Mouse (Mus musculus): ENCODE data around the gene Mindy2. TPM values are rescaled to one million over a fixed set of nuclear protein-coding genes. Genes with fewer than 3 reads are reported as not detected.
A peak's percentile ranks its signal among the peaks of the same experiment; 100 is the strongest.
"Not testable (repeated sequence)": the region's sequence is repeated elsewhere in the genome, so short reads cannot be mapped to it uniquely, and the experiment has no call there.

Gene Mindy2
- polyA plus RNA-seq, 1 experiment from 2014 or later = 9.2 TPM

DNA sequence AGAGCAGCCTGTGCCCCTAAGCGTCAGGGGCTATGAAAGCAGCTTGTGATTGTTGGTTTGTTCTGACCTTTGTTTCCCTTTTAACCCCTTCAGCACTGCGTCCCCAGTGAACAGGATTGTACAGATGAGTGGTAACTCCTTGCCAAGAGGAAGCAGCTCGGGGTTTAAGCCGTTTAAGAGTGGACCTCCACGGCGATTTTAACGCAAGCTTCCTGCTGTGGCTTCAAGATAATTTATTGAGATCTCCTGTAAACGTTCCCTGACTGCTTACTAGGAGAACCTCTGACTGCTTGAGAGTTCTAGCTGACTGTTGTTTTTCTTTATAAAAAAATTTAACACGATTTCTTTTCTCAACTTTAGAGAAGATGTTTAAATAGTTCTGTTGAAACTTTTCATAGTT, 65.5 kb downstream of the Mindy2 start:
- no peak overlapping the region for H3K4me3 ChIP-seq
- WGBS = 82% methylated on average over 9 of the region's 9 CpGs
- no peak overlapping the region for H3K27ac ChIP-seq
- no peaks in the 10 kb centered on the region for H3K4me1 ChIP-seq
- no peaks in the 10 kb centered on the region for H3K27me3 ChIP-seq (ENCODE audit: insufficient read depth, poor library complexity, severe bottlenecking)
- H3K36me3 ChIP-seq = peaks cover 92% of the 10 kb centered on the region
- H3K9me3 ChIP-seq = no peaks in the 10 kb centered on the region
- DNase-seq (ENCODE audit: low spot score) = no peak

DNA sequence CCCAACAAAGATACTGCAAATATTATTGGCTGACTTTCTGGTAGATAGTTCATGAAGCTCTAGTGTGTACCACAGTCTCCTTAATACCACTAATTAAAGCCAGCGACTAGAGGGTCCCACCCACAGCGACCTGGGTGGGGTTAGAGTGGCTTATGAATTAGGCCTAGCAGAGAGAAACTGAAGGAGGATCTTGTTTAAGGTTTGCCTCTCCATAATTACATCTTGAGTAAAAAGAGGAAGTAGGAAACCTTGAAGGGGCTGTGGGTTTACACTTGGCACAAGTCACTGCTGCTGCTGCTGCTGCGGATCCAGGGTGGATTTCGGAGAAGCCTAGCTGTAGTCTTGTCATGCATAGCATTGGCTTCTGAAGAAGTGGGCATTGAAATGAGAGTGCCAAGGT, 66.2 kb downstream of the Mindy2 start:
- H3K36me3 ChIP-seq = peaks cover 96% of the 10 kb centered on the region
- WGBS = 95% methylated on average over 4 of the region's 4 CpGs
- H3K9me3 ChIP-seq = no peaks in the 10 kb centered on the region
- H3K4me3 ChIP-seq = no peak overlapping the region
- no peaks in the 10 kb centered on the region for H3K4me1 ChIP-seq
- DNase-seq (ENCODE audit: low spot score) = no peak
- no peaks in the 10 kb centered on the region for H3K27me3 ChIP-seq (ENCODE audit: insufficient read depth, poor library complexity, severe bottlenecking)
- H3K27ac ChIP-seq = no peak overlapping the region

DNA sequence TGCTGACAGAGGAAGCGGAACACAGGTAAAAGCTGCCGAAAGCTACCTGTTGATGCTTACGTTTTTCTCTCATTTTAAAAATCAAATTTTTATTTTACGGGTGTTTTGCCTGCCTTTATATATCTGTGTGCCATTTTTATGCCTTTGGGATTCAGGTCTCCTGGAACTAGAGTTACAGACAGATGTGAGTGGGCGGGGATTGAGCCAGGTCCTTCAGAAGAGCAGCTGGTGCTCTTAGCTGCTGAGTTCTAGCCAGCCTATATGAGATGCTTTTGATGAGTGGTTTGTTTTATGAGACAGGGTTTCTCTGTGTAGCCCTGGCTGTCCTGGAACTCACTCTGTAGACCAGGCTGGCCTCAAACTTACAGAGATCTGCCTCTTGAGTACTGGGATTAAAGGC, 69.8 kb downstream of the Mindy2 start:
- H3K36me3 ChIP-seq = peaks cover 83% of the 10 kb centered on the region
- no peaks in the 10 kb centered on the region for H3K4me1 ChIP-seq
- no peak for DNase-seq (ENCODE audit: low spot score)
- H3K27ac ChIP-seq = no peak overlapping the region
- no peak overlapping the region for H3K4me3 ChIP-seq
- 93% methylated on average over 5 of the region's 5 CpGs for WGBS
- no peaks in the 10 kb centered on the region for H3K9me3 ChIP-seq
- H3K27me3 ChIP-seq (ENCODE audit: insufficient read depth, poor library complexity, severe bottlenecking) = no peaks in the 10 kb centered on the region

DNA sequence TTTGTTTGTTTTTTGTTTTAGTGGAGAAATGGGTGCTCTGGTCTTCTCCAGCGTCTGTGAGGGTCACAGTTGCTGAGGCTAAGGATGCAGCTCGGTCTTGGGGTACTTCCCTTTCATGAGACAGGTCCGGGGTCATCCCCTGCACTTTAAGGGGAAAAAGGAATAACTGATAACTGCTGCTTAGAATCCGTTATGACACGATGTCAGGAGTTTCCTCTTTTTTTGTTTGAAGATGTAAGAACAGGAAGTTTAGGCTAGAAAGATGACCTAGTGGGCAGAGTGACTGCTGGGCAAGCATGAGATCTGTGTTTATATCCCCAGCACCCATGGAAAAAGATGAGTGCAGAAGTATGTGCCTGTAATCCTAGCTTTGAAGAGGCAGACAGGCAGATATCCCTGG, 71.8 kb downstream of the Mindy2 start:
- Histone ChIP-seq H3K4me1 (no peaks in the 10 kb centered on the region), H3K27me3 (ENCODE audit: insufficient read depth, poor library complexity, severe bottlenecking) (no peaks in the 10 kb centered on the region), H3K36me3 (peaks cover 82% of the 10 kb centered on the region), H3K9me3 (no peaks in the 10 kb centered on the region), H3K4me3 (no peak overlapping the region), H3K27ac (no peak overlapping the region)
- 83% methylated on average over 5 of the region's 5 CpGs for WGBS
- no peak for DNase-seq (ENCODE audit: low spot score)

DNA sequence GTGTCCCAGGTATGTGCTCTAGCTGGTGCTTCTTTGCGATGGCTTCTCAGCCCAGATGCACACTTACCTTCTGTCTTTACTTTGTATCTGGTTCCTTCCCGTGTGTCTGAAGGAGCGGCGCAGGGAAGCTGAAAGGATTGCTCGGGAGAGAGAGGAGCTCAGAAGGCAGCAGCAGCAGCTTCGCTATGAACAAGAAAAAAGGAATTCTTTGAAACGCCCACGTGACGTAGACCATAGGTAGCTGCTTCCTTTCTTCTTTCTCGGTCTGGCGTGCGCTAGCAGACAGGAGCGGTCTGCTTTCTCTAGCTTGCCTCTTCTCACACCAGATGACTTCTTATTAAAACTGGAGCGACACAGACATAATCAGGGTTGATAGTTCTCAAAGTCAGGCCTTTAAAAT, 72.3 kb downstream of the Mindy2 start:
- Histone ChIP-seq H3K4me3 (no peak overlapping the region), H3K27ac (no peak overlapping the region), H3K4me1 (no peaks in the 10 kb centered on the region), H3K36me3 (peaks cover 82% of the 10 kb centered on the region), H3K27me3 (ENCODE audit: insufficient read depth, poor library complexity, severe bottlenecking) (no peaks in the 10 kb centered on the region), H3K9me3 (no peaks in the 10 kb centered on the region)
- 92% methylated on average over 14 of the region's 14 CpGs for WGBS
- DNase-seq (ENCODE audit: low spot score) = no peak

DNA sequence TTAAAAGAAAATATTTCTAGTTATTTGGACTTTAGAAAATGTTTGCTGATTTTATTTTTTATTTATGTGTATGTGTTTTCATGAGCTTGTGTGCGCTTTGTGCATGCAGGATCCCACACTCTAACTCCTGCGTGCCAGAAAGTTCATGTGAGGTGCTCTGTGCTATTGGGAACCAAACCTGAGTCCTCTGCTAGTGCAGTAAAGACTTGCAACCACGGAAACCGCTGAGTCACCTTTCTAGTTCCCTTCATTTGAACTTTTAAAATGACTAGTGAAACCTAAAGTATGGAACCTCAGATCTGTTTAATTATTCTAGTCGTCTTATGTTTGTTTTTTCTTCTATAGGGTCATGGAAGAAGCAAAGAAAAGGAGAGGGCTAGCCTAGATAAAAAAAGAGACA, 76.0 kb downstream of the Mindy2 start:
- no peak for DNase-seq (ENCODE audit: low spot score)
- H3K4me1 ChIP-seq = no peaks in the 10 kb centered on the region
- H3K9me3 ChIP-seq = no peaks in the 10 kb centered on the region
- H3K27me3 ChIP-seq (ENCODE audit: insufficient read depth, poor library complexity, severe bottlenecking) = no peaks in the 10 kb centered on the region
- H3K4me3 ChIP-seq = no peak overlapping the region
- 93% methylated on average over 5 of the region's 5 CpGs for WGBS
- H3K36me3 ChIP-seq = peaks cover 66% of the 10 kb centered on the region
- no peak overlapping the region for H3K27ac ChIP-seq

DNA sequence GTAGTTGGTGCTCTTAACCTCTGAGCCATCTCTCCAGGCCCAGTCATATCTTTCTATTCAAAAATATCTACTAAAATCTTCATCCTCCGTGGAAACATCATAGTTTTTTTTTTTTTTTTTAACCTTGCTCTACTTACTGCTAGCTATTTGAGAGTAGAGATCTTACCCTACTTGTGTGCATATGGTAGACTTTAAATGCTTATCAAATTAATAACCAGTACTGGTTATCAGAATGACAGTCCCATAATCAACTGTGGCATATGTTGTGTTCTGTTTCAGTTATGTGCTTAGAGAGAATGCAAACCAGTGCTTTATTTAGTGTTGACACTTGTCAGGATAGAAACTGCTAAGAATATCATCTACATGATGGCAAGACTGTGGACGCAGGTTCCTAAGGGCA, 78.9 kb downstream of the Mindy2 start:
- Histone ChIP-seq H3K36me3 (peaks cover 69% of the 10 kb centered on the region), H3K27me3 (ENCODE audit: insufficient read depth, poor library complexity, severe bottlenecking) (no peaks in the 10 kb centered on the region), H3K4me3 (no peak overlapping the region), H3K9me3 (no peaks in the 10 kb centered on the region), H3K27ac (no peak overlapping the region), H3K4me1 (no peaks in the 10 kb centered on the region)
- no peak for DNase-seq (ENCODE audit: low spot score)
- WGBS = 93% methylated on average over 2 of the region's 2 CpGs

DNA sequence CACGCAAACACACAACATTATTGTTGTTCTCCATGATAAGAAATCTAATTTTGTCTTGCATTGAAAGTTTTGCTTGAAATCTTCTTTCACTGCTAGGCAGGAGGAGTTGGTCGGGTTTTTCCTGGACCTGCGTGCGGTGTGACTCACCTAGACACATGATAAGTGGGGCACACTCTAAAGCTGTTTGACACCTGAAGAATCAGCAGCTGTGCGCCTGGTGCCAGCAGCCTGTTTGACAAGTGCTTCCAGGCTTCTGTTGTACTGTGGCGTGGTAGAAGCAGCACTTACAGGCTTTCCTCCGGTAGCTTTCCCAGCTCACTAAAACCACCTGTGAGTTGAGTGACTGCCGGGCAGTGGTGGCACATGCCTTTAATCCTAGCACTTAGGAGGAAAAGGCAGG, 86.6 kb downstream of the Mindy2 start:
- Histone ChIP-seq H3K27me3 (ENCODE audit: insufficient read depth, poor library complexity, severe bottlenecking) (no peaks in the 10 kb centered on the region), H3K27ac (no peak overlapping the region), H3K36me3 (peaks cover 32% of the 10 kb centered on the region), H3K4me3 (no peak overlapping the region), H3K4me1 (peaks cover 8% of the 10 kb centered on the region; the same call in 1 of the 2 replicates), H3K9me3 (no peaks in the 10 kb centered on the region)
- DNase-seq (ENCODE audit: low spot score) = no peak
- 80% methylated on average over 8 of the region's 8 CpGs for WGBS

DNA sequence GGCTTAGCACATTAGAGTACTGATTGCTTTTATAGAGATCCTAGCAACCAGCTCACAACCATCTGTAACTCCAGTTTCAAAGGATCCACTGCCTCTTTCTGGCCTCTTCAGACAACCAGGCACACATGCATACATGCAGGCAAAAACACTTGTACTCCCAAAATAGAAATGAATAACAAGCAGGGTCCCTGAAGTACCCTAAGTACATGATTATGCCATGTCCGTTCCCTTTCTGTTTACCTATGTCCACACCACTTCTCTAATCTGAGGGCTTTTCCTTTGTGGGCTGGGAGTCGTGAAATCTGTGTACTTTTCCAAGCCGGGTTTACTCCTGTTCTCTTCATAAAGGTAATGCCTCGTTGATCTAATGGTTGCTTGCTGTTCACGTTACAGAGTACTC, 89.3 kb downstream of the Mindy2 start:
- 58% methylated on average over 5 of the region's 5 CpGs for WGBS
- no peak for DNase-seq (ENCODE audit: low spot score)
- Histone ChIP-seq H3K27me3 (ENCODE audit: insufficient read depth, poor library complexity, severe bottlenecking) (no peaks in the 10 kb centered on the region), H3K36me3 (peaks cover 16% of the 10 kb centered on the region), H3K9me3 (no peaks in the 10 kb centered on the region), H3K4me3 (no peak overlapping the region), H3K27ac (peak overlapping the region; percentile 47), H3K4me1 (peaks cover 8% of the 10 kb centered on the region; the same call in 1 of the 2 replicates)

DNA sequence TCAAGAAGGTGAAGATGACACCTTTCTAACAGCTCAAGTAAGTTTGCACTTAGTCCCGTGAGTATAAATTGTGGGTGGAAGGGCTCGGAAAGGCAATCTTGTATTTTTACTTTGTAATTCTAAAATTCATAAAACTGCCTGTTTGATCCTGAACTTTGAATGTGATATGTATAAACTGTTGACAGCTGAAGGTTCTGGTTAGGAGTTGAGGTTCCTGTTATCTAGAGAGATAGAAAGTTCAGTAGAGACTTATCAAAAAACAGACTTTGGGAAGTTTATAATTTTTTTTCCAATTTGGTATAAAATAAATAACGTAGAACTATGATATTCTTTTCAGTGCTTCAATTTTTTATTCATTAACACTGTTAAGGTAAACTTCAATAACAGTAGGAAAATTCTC, 94.1 kb downstream of the Mindy2 start:
- 91% methylated on average over 3 of the region's 3 CpGs for WGBS
- peaks cover 5% of the 10 kb centered on the region; the same call in 1 of the 2 replicates for H3K4me1 ChIP-seq
- H3K4me3 ChIP-seq = no peak overlapping the region
- DNase-seq (ENCODE audit: low spot score) = no peak
- no peaks in the 10 kb centered on the region for H3K9me3 ChIP-seq
- H3K27ac ChIP-seq = no peak overlapping the region
- H3K27me3 ChIP-seq (ENCODE audit: insufficient read depth, poor library complexity, severe bottlenecking) = no peaks in the 10 kb centered on the region
- peaks cover 26% of the 10 kb centered on the region; the same call in 1 of the 2 replicates for H3K36me3 ChIP-seq

DNA sequence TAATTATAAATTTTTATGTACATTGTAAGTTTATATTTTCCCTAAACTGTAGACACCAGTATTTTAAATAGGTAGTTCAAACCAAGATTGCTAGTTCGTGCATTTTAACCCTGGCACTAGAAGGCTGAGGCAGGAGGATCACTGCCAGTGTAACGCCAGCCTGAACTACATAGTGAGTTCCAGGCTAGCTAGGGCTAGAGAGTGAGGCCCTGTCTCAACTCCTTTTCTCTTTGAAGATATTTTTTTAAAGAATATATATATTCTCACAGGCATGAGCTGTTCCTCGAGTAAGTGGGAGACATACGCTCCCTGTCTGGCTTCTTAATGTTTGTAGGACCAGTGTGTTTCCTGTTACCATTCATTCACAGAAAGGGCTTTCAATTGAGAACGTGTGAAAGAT, 100.2 kb downstream of the Mindy2 start:
- Histone ChIP-seq H3K4me3 (no peak overlapping the region), H3K4me1 (no peaks in the 10 kb centered on the region), H3K27ac (no peak overlapping the region), H3K27me3 (ENCODE audit: insufficient read depth, poor library complexity, severe bottlenecking) (no peaks in the 10 kb centered on the region), H3K9me3 (no peaks in the 10 kb centered on the region; the same call in 1 of the 2 replicates), H3K36me3 (peaks cover 36% of the 10 kb centered on the region)
- no peak for DNase-seq (ENCODE audit: low spot score)
- 87% methylated on average over 5 of the region's 5 CpGs for WGBS

DNA sequence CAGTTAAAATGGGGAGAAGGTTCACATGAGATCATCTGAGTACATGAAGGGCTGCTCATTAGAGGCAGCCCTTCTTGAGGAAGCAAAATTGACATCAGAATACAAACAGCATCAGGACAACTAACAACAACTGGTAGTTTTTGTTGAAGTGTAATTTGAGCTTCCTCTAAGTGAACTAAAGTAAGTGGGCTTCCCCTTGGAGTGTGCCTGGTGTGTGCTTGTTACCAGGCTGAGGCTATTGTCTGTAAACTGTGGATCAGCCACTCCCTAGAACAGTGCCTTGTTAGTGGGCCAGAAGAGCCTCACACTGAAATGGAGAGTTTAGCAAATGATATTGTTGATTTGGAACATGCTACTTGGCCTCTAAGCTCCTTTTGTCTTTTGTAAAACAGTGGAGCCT, 101.5 kb downstream of the Mindy2 start:
- Histone ChIP-seq H3K9me3 (no peaks in the 10 kb centered on the region; the same call in 1 of the 2 replicates), H3K4me1 (no peaks in the 10 kb centered on the region), H3K36me3 (peaks cover 36% of the 10 kb centered on the region), H3K27ac (no peak overlapping the region), H3K27me3 (ENCODE audit: insufficient read depth, poor library complexity, severe bottlenecking) (no peaks in the 10 kb centered on the region), H3K4me3 (no peak overlapping the region)
- no peak for DNase-seq (ENCODE audit: low spot score)

DNA sequence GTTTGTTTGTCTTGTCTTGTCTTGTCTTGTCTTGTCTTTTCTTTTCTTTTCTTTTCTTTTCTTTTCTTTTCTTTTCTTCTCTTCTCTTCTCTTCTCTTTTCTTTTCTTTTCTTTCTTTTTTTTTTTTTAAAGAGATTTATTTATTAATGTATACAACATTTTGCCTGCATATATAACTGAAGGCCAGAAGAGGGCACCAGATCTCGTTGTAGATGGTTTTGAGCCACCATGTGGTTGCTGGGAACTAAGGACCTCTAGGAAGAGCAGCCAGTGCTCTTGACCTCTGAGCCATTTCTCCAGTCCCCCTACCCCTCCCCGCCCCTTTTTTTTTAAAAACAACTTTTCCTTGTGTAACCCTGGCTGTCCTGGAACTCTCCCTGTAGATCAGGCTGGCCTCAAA, 104.7 kb downstream of the Mindy2 start:
- not testable (repeated sequence) for H3K27ac ChIP-seq; DNase-seq (ENCODE audit: low spot score); H3K9me3 ChIP-seq; H3K27me3 ChIP-seq (ENCODE audit: insufficient read depth, poor library complexity, severe bottlenecking); H3K4me1 ChIP-seq; H3K4me3 ChIP-seq
- 91% methylated on average over 2 of the region's 2 CpGs for WGBS
- peaks cover 36% of the 10 kb centered on the region for H3K36me3 ChIP-seq

DNA sequence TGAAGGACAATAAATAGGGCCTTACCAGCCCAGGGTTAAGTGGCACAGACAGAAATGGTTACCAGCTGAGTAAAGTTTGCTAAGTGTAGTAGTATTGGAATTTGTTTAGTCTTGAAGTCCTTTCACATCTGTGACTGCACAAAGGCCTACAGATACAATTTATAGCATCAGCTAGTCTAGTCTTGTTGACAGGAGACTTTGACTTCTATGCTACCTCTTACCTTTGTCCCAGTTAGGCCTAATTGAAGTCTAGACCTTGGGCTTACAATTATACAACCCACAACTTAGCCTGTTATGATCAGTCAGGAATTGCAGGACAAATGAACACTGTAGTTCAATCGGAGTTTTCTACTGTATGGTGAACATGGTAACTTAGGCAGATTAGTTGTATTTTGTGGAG, 105.5 kb downstream of the Mindy2 start:
- Histone ChIP-seq H3K27ac (no peak overlapping the region), H3K4me1 (no peaks in the 10 kb centered on the region), H3K4me3 (no peak overlapping the region), H3K9me3 (no peaks in the 10 kb centered on the region; the same call in 1 of the 2 replicates), H3K27me3 (ENCODE audit: insufficient read depth, poor library complexity, severe bottlenecking) (no peaks in the 10 kb centered on the region), H3K36me3 (peaks cover 36% of the 10 kb centered on the region)
- DNase-seq (ENCODE audit: low spot score) = no peak
- WGBS = 98% methylated on average over 1 of the region's 1 CpGs

All from heart, embryonic 10.5 days (tissue).